Mouse (Mus musculus): ENCODE measurements around the gene Smim26.

Gene Smim26

DNA sequence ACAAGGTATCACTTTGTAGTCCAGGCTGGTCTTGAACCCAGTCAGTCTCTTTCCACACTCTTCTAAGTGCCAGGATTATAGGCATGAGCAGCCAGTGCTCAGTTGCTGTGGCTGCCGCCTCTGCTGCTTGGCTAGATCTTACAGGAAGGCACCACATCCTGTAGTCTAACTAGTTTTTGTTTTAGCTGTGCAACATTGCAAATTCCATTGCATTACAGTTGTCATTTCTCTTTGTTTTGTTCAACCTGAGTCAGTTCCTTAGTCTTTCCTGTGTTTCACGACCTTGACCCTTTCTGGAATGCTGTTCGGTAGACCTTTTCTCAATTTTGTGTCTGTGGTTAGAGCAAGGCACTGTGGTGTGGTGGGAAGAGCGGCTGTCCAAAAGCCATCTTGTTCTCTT, 43.4 kb downstream of the Smim26 start:
- DNase-seq = no peak

DNA sequence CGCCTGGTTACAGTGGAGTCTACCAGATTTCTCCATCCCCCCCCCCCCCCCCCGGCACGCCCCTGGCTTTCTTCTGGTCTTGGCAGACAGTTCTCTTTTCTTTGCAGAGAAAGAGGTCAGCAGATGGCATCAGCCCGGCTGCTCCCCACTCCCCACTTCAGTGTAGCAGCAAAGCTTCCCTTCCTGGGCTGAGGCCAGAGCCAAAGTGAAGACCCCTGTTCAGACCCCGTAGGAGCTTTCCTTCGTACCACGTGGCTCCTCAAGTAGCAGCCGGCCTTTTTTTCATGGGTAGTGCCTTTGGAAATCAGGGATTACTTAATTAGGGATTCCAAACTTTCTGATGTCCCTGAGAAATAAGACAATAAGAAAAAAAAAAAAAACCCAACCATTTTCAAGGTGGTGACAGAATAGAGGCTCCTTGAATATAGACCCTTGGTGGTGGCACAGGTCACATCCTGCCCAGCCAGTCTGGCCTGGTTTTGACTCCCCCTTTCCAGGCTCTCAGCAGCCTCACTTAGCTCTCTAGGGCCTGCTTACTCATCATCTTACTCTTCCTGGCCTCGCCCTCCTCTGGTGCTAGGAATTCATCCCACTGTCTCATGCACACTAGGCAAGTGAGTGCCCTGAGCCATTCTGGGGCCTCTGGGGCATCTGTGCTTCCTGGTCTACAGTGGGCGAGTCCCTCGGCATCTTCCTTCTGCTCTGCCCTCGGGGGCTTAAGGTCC, 44.0 kb downstream of the Smim26 start:
- no peak for DNase-seq

DNA sequence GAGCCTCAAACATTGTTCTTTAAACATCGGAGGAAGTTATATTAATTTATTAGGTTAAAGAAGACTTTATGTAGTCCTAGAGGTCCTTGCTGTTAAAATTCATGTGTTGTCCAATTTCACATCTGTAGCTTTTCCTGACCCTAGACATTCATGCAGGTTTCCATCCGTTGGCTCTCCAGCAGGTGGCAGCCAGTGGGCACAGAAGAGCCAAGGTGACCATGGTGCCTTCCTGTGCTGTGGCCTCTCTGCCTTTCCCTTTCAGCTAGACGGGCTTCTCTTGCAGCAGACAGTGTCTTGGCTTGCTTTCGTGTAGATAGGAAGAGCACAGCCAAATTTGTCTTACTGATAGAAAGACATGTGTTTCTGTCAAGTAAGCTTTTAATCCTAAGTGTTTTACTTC, 44.9 kb downstream of the Smim26 start:
- no peak for DNase-seq

DNA sequence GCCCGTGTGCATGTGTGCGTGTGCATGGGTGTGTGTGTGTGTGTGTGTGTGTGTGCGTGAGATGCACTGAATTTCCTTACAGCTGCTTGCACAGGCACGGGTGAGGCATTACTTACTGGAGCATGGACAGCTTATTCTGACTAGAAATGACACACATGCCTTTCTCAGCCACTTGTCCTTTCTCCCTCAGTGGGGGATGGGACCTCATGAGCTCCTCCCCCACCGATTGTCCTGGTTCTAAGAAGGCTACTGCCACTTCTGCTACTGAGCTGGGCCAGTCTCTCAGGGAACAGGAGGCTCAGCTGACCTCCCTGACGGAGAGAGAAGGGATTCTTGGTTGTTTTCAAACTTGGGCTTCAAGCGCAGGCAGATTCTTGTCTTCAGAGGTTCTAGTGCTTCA, 46.2 kb downstream of the Smim26 start:
- no peak for DNase-seq

DNA sequence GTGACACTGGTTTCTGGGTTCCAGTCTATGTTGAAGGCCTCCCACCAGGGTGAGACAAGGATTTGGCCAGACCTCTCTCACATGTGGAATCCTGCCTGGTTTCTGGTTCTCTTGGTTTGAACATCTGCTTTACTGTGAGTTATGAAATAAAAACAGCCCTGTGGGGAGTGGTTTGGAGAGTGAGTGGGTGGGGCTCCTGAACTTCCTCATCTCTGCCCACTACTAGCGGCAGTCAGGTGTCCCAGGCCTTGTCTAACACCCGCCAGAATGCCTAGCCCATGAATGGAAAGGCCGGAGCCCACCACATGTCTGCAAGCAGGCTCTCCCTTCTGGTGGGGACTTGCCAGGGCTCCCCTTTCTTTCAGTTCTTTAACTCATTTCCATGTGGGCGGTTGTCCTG, 48.1 kb downstream of the Smim26 start:
- DNase-seq = no peak
